Mouse (Mus musculus): ENCODE measurements around the gene Atxn7l3. TPM values are rescaled to one million over a fixed set of nuclear protein-coding genes. Genes with fewer than 3 reads are reported as not detected.
A peak's percentile ranks its signal among the peaks of the same experiment; 100 is the strongest.

The Atxn7l3 gene
- polyA plus RNA-seq, 2 experiments, result 3.6 to 11.6 TPM

- Histone ChIP-seq H3K27me3 (ENCODE audit: control insufficient read depth, insufficient read depth, low read length) (no peaks in the 10 kb centered on the region), H3K27ac (no peak overlapping the region), H3K4me1 (replicated peaks; ENCODE audit: control insufficient read depth in 2 of 2, insufficient read depth in 2 of 2, low read length in 1 of 2) (peaks cover 18 to 24% of the 10 kb centered on the region in 2 experiments), H3K9me3 (ENCODE audit: control insufficient read depth, low read length) (no peaks in the 10 kb centered on the region), H3K36me3 (replicated peaks; ENCODE audit: control insufficient read depth, insufficient read depth, low read depth) (peaks cover 61% of the 10 kb centered on the region), H3K4me3 (ENCODE audit: insufficient read depth in 1 of 2, low read depth in 2 of 2, low read length in 2 of 2) (no peak overlapping the region), H3K4me2 (ENCODE audit: low read depth) (no peak overlapping the region), H3K9ac (replicated peaks) (no peak overlapping the region)
- WGBS (ENCODE audit: insufficient replicate concordance), result 82% methylated on average over 6 of the region's 6 CpGs
- DNase-seq (ENCODE audit: low read depth in 3 of 3, low spot score in 3 of 3) (no peak), ATAC-seq (ENCODE audit: insufficient read depth) (no peak)
- TF ChIP-seq EP300 (IDR thresholded peaks at IDR 0.05; ENCODE audit: low read depth) (no peak), CTCF (IDR thresholded peaks at IDR 0.05; ENCODE audit: low read depth) (no peak)
These were observed 16.2 kb upstream of the Atxn7l3 start for GRCm38 (mm10) chr11:102312586-102312985.

- ATAC-seq (ENCODE audit: insufficient read depth) (no peak), DNase-seq (ENCODE audit: low read depth in 3 of 3, low spot score in 3 of 3) (no peak)
- no peak overlapping the region for H3K4me3 ChIP-seq (ENCODE audit: insufficient read depth in 1 of 2, low read depth in 2 of 2, low read length in 2 of 2)
- no peak for TF ChIP-seq EP300 (IDR thresholded peaks at IDR 0.05; ENCODE audit: low read depth)
- no peak for TF ChIP-seq CTCF (IDR thresholded peaks at IDR 0.05; ENCODE audit: low read depth)
- H3K4me2 ChIP-seq (ENCODE audit: low read depth), result no peak overlapping the region
- H3K36me3 ChIP-seq (replicated peaks; ENCODE audit: control insufficient read depth, insufficient read depth, low read depth), result peaks cover 67% of the 10 kb centered on the region
- no peaks in the 10 kb centered on the region for H3K9me3 ChIP-seq (ENCODE audit: control insufficient read depth, low read length)
- H3K27me3 ChIP-seq (ENCODE audit: control insufficient read depth, insufficient read depth, low read length), result no peaks in the 10 kb centered on the region
- WGBS (ENCODE audit: insufficient replicate concordance), result 81% methylated on average over 4 of the region's 4 CpGs
- H3K9ac ChIP-seq (replicated peaks), result no peak overlapping the region
- peaks cover 18 to 24% of the 10 kb centered on the region in 2 experiments for H3K4me1 ChIP-seq (replicated peaks; ENCODE audit: control insufficient read depth in 2 of 2, insufficient read depth in 2 of 2, low read length in 1 of 2)
- H3K27ac ChIP-seq, result no peak overlapping the region
These were observed 15.5 kb upstream of the Atxn7l3 start for GRCm38 (mm10) chr11:102311966-102312365.

GRCm38 (mm10) chr11:102310768-102311695, 14.6 kb upstream of the Atxn7l3 start:
- Histone ChIP-seq H3K4me3 (ENCODE audit: insufficient read depth in 1 of 2, low read depth in 2 of 2, low read length in 2 of 2) (no peak overlapping the region), H3K27ac (no peak overlapping the region), H3K9ac (replicated peaks) (no peak overlapping the region), H3K27me3 (ENCODE audit: control insufficient read depth, insufficient read depth, low read length) (no peaks in the 10 kb centered on the region), H3K36me3 (replicated peaks; ENCODE audit: control insufficient read depth, insufficient read depth, low read depth) (peaks cover 76% of the 10 kb centered on the region), H3K9me3 (ENCODE audit: control insufficient read depth, low read length) (no peaks in the 10 kb centered on the region), H3K4me2 (ENCODE audit: low read depth) (peak overlapping the region; percentile 84), H3K4me1 (replicated peaks; ENCODE audit: control insufficient read depth in 2 of 2, insufficient read depth in 2 of 2, low read length in 1 of 2) (peaks cover 18 to 21% of the 10 kb centered on the region in 2 experiments)
- 53% methylated on average over 38 of the region's 38 CpGs for WGBS (ENCODE audit: insufficient replicate concordance)
- DNase-seq (ENCODE audit: low read depth in 3 of 3, low spot score in 3 of 3) (no peak), ATAC-seq (ENCODE audit: insufficient read depth) (no peak)
- no peak for TF ChIP-seq CTCF (IDR thresholded peaks at IDR 0.05; ENCODE audit: low read depth)
- TF ChIP-seq EP300 (IDR thresholded peaks at IDR 0.05; ENCODE audit: low read depth), result no peak

- Histone ChIP-seq H3K27me3 (ENCODE audit: control insufficient read depth, insufficient read depth, low read length) (no peaks in the 10 kb centered on the region), H3K9me3 (ENCODE audit: control insufficient read depth, low read length) (no peaks in the 10 kb centered on the region), H3K4me2 (ENCODE audit: low read depth) (peak overlapping the region; percentile 84), H3K4me1 (replicated peaks; ENCODE audit: control insufficient read depth in 2 of 2, insufficient read depth in 2 of 2, low read length in 1 of 2) (peaks cover 10 to 12% of the 10 kb centered on the region in 2 experiments), H3K27ac (peak overlapping the region; percentile 63), H3K9ac (replicated peaks) (peak overlapping the region; percentile 55), H3K4me3 (ENCODE audit: insufficient read depth in 1 of 2, low read depth in 2 of 2, low read length in 2 of 2) (peak overlapping the region; percentile 49 to 57), H3K36me3 (replicated peaks; ENCODE audit: control insufficient read depth, insufficient read depth, low read depth) (peaks cover 73% of the 10 kb centered on the region)
- ATAC-seq (ENCODE audit: insufficient read depth), result no peak
- WGBS (ENCODE audit: insufficient replicate concordance), result 68% methylated on average over 22 of the region's 22 CpGs
- DNase-seq (ENCODE audit: low read depth in 3 of 3, low spot score in 3 of 3), result no peak
- no peak for TF ChIP-seq EP300 (IDR thresholded peaks at IDR 0.05; ENCODE audit: low read depth)
- TF ChIP-seq CTCF (IDR thresholded peaks at IDR 0.05; ENCODE audit: low read depth), result peak; percentile 12; the same call in 1 of the 2 replicates
These were observed 13.6 kb upstream of the Atxn7l3 start for GRCm38 (mm10) chr11:102309821-102310617.

Measured in liver, embryonic 14.5 days (tissue).